Mouse (Mus musculus) urinary bladder, postnatal 10 days (tissue): Measurements from ENCODE around the gene Ndufb8.

ENCODE experiments used
- DNase-seq: peaks from one replicate; pipeline ENCODE4 v3.0.0; 2022; ENCODE audit warnings: low spot score

The Ndufb8 gene

DNA sequence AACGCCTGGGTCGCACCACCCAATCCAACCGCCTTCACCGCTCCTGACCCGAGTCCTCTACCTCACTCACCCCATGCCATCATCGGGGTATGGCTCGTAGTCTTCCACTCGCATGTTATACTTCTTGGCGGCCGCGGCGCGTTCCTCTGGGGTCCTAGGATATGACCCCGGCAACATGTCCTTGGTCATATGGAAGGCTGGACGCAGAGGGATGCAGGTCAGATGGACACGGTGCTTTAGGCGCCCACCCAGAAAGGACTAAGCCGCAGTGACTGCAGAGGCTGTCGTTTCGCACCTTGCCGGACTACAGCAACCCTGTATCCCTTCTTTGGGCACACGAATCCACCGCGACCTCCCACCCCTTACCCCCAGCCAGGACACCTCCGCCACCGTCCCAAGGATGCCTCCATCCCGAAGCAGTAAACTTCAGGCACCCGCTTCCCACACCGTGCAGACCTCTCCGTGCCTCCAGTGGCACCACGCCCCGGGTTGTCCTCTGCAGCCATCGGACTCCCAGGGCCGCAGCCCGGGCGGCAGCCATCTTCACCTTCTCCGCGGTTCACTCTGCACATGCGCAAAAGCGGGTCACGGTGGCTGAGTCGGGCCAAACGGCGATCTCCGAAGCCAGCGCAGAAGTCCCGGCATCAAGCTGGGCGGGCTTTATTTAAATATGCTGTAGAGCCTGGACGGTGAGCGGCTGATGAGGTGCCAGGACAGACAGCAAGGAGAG, at the start of gene Ndufb8:
Gene Ndufb8 (minus strand): TSS at position 580 of the 730 bp plus-strand sequence.
- peak; percentile 91 for DNase-seq

DNA sequence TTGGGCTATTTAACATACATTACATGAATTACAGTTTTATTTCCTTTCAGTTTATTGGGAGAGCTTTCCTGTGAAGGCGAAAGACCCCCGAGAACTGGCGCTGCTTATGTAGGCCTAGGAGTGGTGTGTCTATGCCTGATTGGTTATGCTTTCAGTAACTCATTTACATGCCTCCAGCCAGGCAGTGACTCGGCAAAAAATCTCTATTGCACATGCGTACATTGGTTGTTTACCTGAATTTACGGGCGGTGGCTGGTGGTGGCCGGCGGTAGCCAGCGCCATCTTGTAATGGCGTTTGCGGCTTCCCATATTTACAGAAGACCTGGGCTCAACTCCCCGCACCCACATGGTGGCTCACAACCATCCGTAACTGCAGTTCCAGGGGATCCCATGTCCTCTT, 38.9 kb upstream of the Ndufb8 start:
- DNase-seq, result no peak

DNA sequence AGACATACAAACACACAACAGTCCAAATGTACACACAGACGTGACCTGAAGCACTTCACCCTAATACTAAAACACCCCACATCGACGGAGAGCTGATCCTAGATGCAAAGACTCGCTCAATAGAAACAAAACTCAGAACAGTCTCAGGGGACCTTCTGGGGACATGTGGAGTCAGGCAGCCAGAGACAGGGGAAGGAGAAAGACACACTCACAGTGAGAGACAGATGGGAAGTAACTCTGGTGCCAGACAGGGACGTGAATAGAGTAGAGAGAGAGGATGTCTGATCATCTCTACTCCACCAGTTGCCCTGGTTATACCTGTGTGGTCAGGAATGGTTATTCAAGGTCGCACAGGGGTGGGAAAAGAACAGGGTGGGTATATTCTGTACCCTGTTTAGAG, 36.4 kb upstream of the Ndufb8 start:
- DNase-seq, result no peak

DNA sequence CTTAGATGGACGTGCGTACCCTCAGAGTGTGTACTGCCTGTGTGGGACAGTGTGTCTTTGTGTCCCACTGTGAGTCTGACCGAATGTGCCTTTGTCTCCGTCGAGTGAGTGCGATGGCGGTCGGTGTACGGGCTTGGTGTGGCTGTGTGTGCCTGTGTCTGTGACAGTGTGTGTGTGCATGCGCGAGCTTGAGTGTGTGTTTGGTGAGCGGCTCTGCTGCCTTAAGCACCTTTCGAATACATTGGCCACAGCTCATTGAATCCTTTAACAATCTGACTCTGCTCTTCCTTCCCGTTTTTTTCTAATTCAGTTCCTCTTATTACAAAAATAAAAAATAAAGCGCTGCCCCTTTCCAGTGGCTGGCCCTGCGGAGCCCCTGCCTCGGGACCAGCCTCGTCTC, 35.8 kb upstream of the Ndufb8 start:
- no peak for DNase-seq

DNA sequence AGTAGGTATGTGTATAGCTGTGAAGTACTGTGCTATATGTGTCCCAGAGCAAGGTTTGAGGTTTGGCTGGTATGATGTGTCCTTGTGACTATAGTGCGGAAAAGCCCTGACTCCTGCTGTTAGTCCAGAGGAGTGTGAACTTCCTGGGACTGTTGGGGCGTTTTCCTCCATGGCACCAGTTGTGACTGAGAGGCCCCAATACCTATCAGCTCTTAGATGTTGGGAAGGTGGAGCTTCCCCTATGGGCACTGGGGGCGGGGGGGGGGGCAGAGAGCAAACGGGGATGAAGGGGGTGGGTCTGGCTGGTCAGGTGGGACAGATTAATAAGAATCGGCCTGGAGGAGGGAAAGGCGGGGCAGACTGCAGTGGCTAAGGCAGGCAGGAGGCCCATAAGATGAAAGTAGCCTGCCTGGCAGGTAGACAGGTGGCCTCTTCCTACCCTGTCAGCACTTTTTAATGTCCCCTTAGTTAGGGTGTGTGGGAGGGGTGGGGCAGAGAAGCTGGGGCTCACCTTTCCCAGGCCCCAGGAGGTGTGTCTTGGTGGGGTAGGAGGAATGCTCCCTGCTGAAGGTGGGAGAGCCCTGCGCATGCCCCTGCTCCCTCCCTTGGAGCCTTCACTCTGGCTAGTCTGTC, 34.5 kb upstream of the Ndufb8 start:
- DNase-seq, result no peak

DNA sequence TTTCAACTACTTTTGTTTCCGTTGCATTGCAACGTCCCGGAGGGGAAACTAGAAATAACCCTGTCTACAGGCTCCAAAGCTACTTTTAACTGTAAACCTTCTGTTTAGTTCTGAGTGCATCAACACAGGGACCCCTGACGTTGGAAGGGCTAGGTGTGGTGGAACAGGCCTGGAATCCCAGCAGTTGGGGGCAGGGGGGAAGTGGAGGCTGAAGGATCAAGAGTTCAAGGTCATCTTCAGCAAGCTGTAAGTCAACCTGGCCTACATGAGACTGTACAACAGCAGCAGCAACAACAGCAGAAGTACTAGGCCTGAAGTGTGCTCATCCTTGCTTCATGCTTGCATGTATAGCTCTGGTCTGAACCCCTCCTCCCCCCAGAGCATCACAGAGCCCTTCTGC, 32.8 kb upstream of the Ndufb8 start:
- DNase-seq, result no peak

DNA sequence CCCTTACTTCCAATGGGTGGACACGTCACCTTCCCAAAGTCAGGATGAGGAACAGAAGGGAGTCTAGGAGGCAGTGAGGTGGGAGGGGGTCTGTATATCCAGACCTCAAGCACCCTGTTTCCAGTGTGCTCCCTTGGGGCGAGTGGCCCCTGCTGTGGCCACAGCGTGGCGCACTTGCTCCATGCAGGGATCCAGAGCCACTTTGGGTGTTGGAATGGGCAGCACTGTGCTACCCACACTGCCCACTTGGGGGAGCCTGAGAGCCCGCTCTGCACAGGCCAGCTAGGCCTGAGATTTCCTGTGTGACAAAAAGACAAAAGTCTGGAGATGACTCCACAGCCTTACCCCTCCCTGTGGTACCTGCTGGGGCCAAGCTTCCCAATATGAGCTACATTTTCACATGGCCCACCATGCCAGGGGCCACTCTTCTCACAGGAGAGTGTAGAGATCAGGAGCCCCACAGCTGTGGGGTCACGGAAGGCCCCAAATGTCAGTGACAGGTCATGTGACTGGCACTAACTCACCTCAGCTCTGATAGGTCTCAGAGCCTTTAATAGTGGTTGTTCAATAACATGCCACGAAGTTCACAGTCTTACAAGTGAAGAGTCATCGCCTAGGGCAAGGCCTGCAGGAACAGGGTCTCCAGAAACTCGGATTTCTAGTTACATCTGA, 27.5 kb upstream of the Ndufb8 start:
- peak; percentile 77 for DNase-seq

DNA sequence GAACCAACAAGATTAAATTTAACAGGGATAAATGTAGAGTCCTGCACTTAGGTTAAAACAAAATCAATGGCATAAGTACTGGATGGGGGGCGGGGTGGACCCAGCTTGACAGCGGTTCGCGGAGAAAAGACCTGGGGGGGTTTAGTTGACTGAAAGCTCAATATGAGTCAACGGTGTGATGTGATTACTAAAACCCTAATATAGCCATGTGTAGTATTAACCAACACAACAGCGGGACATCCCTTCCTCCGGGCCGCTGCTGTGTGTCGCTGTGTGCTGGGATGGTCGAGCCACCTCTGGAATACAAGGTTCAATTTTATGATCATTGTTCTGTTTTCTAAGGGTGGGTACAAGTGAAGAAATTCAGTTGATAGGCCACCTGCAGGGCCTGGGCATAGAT, 26.9 kb upstream of the Ndufb8 start:
- DNase-seq, result no peak

DNA sequence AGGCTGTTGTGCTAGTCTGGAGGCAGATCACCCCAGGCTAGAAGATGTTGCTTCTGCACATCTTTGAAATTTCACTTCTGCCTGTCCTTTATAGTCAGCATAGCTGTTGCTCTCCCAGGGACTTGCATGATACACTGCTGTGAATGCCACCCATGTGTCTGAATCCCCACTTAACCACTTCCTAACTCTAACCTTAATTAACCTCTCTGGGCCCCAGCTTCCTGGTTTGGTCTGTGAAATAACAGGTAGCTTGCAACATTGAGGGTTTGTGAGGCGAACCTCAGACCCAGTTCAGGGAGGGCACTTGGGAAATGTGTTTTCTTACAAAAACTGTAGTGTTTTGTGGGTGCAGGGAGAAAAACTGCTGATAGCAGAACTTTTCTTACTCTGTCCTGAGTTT, 22.8 kb upstream of the Ndufb8 start:
- DNase-seq, result no peak

DNA sequence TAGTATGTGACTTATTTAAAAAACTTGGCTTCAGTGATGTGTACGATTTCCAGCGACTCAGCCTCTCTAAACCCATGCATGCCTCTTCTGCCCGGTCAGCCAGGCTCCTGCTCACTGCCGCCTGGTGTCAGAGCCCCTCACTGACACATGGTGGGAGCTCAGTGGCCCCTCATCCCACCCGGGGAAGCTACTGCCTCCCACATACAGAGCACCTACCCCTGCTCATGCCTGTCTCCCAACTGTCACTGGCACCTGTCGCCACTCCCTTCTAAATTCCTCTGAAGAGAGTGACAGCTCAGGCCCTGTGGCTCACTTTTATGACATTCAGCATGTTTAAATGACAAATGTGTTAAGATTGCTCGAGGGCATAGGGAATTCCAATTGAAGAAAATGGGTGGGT, 21.0 kb upstream of the Ndufb8 start:
- DNase-seq, result no peak

DNA sequence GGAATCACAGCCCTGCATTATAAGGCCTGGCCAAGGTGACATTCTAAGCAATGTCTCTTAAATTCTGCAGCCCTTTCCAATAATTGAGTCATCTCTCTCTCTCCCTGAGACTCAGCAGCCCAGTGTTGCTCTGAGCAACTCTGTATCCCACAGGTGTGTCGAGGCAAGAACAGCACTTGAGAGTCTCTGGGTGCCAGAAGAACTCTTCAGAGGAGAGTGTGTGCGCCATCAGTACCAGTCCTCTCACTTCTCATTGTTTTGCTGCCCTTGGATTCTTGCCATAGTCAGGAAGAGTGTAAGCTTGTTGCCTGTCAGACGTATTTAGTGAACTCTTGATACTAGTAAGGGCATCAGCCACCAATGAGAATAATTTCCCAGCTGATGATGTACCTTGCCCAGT, 12.5 kb upstream of the Ndufb8 start:
- no peak for DNase-seq

DNA sequence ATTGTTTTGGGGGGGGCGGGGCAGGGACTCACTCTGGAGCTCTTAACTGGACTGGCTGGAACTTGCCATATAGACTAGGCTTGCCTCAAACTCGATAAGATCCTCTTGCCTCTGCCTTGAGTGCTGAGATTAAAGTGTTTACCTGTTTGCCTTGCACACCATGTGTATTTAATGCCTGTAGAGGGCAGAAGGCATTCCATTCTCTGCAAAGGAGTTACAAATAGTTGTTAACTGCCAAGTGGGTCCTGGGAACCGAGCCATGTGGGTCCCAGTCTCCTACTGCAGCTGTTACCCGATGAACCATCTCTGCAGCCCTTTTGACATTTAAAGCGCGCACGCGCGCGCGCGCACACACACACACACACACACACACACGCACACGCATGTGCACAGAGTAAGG, 8.8 kb upstream of the Ndufb8 start:
- no peak for DNase-seq

DNA sequence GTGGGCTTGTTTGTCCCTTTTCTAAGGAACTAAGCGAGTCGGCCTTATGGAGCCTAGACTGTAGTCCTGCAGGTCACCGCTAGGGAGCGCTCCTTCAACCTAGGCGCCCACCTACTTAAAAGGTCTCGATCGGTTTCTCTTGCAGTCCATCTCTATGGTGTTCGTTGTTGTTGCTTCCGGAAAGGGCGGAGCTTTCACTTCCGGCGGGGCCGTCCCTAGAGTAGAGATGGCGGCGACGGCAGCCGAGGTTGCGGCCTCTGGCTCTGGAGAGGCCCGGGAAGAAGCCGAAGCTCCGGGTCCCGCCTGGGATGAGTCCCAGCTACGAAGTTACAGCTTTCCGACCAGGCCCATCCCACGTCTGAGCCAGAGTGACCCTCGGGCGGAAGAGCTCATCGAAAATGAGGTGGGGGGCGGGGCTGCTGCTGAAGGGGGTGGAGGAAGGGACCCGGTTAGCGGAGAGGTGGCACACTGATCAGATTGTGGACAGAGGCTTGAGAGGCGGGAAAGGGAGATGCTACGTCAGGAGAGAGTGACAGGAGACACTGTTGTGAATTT, 7.5 kb upstream of the Ndufb8 start, which contains the start of gene Hif1an:
Gene Hif1an (plus strand): TSS at position 199 of the 555 bp plus-strand sequence.
- peak; percentile 74 for DNase-seq

DNA sequence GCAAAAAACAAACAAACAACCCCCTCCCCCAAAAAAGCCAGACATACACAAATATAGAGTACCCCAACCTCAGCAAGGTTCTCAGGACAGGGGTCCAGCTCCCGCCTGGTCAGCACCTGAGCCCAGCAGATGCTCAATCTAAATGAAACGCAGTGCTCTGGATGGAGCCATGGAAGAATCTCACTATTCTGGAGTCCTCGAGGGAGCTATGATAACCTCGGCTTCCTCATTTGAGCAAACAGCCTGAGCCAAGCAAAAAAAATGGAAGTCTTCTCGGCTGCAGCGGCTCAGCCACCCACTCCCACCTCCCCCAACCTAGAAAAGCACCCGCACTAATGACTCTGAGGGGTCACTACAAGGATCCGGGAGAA, 765 bp downstream of the Ndufb8 start:
- DNase-seq, result no peak

DNA sequence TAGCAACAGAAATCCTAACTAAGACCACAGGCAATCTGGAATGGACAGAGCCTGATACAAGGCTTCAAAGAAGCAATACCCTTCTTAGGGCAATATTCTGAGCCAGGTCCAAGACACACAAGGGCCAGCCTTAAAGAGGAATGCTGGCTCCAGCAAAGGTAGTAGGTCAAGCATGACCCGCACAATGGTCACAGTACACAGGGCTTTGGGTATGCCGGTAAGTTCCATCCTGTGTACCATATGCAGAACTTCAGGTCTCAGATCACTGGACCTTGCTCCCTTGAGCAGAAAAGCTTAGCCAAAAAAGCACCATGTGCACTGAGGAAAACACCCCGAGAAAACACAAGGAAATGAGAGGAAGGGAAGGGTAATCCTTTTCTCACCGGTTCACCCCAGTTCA, 2.0 kb downstream of the Ndufb8 start:
- no peak for DNase-seq

DNA sequence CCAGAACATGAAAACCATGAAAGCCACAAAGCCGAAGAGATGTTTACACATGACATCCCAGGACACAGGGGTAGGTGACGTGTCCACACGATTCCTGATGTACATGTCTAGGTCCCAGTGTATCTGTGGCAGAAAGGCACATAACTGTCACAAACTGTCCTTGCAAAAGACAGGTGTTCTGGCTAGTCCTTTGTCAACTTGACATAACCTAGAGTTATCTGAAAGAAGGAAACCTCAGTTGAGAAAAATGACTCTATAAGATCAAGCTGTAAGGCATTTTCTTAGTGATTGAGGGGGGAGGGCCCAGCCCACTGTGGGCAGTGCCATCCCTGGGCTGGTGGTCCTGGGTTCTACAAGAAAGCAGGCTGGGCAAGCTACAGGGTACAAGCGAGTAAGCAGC, 2.5 kb downstream of the Ndufb8 start, which contains the start of gene Gm20538:
Gene Gm20538 (minus strand): TSS at position 101 of the 400 bp plus-strand sequence.
- no peak for DNase-seq

DNA sequence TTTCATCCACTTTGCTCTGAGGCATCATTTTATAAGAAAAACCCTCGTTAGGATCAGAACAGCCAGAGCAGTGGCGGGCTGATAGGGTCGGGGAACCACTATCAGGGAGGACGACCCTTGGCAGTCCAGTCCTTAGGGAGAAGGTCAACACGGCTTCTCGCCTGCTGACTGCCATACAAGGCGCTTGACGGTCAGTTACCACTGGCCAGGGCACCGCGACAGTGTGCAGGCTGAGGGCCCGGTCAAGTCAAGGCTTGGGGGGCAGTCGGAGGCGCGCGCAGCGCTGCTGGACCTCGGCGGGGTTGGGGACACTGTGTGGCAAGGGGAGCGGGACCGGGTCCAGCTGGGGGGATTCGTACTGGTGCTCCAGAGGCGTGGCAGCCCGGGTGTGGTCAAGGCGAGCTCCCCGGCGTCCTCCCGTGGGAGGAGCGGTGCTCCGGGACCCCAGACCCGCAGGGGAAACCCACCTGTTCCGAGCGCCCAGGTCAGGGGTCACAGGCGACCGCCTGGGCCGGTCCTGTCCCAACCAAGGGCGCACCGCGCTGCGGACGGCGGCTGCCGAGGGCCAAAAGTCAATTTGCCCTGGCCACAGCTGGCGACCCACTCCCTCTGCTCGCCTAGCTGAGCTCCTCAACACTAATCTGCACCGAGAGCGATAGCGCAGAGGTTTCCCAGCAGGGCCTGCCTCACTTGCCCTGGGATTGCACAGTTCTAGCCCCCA, 9.8 kb downstream of the Ndufb8 start, which contains the start of gene Sec31b:
Gene Sec31b (minus strand): TSS at position 544 of the 721 bp plus-strand sequence.
- no peak for DNase-seq

DNA sequence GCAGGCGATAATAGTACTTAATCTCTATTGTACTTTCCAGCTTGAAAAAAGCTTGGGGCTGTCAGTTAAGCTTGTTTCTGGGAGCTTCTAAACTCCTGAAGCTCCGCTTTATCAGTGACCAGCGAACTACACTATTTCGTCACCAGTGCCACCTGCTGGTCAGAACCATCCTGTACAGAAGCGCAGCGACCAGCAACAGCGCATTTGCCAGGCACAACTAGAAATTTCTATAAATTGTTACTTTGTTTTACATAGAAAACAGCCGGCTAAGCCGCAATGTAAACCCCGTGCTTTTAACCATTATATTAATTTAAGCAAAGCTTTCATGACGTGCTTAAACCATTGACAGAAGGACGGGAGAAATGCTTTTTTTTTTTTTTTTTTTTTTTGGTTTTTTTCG, 10.5 kb downstream of the Ndufb8 start:
- DNase-seq, result peak; percentile 26

DNA sequence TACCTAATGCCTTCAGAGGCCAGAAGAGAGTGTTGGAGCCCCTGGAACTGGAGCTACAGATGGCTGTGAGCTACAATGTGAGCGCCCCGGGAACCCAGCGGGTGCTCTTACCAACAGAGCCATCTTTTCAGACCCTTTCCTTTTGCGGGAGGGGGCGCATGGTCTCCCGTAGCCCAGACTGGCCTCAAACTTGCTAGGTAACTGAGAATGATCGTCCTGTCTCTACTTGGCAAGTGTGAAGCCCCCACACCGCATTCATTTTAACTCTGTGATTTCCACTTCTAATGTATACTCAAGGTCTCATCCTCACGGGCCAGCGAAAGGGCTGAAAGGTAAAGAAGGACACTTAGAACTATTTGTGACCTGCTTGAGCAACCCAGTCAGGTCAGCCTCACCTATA, 10.9 kb downstream of the Ndufb8 start:
- DNase-seq, result no peak

DNA sequence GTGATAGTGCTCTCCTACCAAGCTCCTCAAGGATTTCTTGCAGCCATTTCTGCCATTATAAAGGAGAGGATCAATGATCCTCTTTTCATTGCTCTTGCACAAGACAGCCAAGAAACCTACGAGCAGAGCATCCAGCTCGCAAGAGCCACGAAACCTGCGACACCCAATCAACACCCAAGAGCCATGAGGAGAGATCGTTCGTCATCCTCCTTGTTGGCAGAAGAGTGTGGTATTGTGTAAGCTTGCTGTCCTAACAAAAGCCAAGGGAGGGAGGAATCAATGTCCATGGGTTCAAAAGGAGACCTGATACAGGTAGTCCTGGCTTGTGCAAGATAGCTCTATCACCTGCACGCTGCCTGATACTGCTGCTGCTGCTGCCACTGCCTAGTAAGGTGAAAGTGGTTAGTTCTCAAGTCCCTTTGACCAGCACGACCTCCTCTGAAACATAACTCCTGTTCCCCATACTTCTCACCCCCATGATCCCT, 12.5 kb downstream of the Ndufb8 start:
- no peak for DNase-seq

DNA sequence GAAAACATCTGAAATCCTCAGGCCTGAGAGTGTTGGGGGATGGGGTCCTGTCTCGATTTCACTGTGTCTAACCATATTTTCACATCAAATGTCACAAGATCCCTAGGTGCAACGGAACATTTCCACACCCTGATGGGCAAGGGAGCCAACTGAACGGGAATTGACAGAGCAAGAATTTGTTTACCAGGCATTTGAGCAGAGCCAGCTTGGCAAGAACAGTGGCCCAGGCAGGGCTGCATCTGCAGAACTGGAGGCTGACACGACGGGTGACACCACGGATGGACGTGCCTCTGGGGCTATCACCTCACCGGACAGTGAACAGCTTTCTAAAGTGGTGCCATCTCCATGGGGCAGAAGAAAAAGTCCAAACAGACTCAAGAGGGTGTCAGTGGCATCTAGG, 17.8 kb downstream of the Ndufb8 start:
- DNase-seq, result no peak

DNA sequence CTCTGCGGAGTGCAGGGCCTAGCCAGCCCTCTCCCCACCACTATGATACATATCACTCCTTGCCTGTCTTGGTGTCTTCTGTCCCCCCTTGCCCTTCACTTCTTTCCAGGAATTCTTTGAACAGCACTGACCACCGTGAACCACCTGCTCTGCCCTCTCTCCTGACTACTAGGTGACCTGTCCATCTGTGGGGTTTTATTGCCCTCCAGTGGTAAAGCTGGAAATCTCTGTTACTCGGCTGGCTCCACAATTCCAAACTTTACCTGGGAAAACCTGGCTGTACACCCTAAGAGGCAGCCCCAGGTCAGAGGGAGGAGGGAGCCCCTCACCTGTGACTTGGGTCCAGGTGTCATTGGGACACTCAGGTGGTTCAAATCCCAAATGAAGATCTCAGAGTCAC, 19.9 kb downstream of the Ndufb8 start:
- DNase-seq, result no peak
